Mouse (Mus musculus) forelimb bud, embryonic 11.5 days (tissue): ENCODE results near the gene Cxcl16.
"Not testable (repeated sequence)": the region's sequence is repeated elsewhere in the genome, so short reads cannot be mapped to it uniquely, and the experiment has no call there.

Source experiments
- DNase-seq: peaks from one replicate; pipeline ENCODE4 v3.0.0-alpha.2; 2012; ENCODE audit warnings: low read depth, low spot score

The Cxcl16 gene

DNA sequence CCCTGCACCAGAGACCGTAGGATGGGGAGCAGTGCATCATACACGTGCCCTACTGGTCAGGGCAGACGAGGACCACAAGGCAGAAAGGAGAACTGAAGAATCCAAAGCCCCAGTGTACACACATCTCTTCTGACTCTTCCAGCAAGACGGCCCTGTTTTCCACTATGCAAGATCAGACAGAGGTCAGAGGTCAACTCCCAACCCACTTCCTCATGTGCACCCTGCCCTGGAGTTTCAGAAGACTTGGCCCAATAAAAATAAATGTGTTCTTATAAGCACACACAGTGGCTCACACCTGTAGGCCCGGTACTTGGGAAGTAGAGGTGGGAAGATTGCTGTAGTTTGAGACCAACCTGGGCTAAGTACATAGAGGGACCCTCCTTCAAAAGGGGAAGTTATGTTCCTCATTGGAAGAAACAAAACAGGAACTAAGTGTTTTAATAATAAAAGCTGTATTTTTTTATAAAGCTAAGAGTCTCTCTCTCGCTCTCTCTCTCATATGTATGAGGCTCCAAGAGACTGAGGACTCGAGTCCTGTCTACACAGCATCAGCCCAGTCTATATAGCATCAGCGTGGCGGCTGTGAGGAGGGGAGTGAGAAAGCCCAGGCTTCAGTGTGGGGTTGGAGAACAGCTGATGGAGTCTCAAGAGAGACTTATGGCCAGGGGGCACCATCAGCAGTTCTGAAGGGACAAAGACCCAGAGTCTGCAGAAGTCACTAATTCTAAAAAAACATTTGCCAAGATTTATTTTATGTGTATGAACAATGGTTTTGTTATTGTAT is 6.3 kb downstream of the Cxcl16 start:
- DNase-seq = no peak

DNA sequence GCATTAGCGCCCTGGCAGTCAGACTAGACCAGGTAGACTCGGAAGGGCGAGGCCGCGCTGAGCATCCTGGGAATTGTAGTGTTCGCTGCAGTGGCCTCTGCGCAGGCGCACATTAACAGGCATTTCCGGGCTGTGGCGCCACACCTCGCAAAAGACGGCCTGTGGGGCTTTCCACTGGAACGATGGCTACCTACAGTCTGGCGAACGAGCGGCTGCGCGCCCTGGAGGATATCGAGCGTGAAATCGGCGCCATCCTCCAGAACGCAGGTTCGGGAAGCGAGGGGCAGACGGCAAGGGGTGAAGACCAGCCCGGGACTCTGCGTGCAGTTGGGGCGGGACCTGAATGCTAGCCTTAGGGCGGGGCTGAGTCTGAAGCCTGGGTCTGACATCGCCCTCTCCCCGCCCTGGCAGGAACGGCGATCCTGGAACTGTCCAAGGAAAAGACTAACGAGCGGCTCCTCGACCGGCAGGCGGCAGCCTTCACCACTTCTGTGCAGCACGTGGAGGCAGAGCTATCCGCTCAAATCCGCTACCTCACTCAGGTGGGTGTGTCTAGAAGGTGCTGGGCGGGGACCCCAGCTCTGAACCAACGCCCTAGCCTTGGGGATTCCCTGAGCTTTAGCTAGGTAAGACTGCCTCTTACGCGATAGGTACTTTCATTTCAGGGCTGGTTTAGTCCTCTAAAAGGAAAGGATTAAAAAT is 7.8 kb downstream of the Cxcl16 start, which contains the start of gene Med11:
Med11 (plus strand) TSS at position 123 of the 702 bp plus-strand sequence.
- peak; percentile 96 for DNase-seq

DNA sequence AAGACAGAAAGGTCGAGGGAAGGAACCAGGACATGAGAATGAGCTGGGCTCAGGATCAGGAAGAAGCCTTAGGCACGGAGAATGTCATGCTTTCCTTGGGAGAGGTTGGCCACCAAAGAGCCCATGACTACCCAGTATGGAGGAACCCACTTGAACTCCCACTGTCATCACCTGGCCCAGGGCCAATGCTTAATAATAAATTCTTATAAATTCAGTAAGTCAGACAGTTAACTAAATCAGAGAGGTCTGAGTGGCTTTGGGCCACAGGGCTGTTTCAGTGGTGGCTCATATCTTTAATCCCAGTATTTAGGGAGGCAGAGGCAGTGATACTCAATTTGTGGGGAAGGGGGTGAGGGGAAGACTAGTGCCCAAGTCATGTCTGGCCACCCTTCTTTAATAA is 8.9 kb downstream of the Cxcl16 start:
- DNase-seq = no peak

DNA sequence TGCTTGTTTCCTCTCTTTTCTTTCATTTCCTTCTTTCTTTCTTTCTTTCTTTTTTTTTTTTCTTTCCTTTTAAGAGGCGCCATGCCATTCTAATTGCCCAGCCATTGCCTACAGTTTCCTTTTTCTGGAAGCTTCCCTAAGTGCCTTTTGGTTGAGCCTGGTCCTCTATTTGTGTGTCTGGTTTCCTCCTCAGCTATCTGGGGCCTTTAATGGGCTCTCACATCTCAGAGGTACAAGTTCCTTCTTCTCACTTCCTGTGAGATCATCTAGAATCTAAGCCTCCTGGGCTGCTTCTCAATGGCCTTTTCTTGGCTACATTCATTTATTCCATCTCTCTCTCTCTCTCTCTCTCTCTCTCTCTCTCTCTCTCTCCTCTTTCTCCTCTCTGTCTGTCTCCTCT is 12.4 kb downstream of the Cxcl16 start:
- DNase-seq = no peak

DNA sequence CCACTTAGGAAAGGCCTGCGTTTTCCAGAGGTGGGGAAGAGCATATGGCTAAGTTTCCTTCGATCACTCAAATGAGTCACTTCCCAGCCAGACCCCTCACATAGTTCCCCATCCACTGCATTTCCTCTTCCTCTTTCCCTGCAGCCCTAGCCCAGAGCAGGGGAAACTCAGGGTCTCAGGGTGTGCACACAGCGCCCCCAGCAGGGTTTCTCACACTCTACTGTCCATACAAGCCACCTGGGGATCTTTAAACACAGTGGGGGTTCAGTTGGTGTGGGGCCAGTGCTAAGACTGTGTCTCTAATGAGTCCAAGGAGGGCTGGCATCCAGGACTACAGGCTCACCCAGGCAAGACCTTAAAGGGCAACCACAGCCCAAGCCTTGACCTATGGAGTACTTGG is 13.0 kb downstream of the Cxcl16 start:
- DNase-seq = no peak

DNA sequence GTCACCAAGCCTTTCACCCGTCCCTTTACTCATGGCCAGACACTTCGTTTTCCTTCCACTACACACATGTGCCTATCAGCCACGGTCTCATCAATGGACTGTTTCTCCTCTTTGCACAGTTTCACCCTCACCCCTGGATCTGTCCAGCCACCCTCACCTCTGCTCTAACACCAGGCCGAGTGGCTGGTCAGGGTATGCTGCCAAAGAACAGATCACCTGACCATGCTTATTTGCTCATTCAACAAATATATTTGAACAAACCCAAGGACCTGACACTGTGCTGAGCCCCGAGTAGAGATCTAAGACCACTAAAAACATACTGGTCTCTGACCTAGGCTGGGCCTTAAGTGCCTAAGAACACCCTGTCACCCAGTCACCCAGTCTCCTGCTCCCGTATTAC is 15.1 kb downstream of the Cxcl16 start:
- DNase-seq = no peak

DNA sequence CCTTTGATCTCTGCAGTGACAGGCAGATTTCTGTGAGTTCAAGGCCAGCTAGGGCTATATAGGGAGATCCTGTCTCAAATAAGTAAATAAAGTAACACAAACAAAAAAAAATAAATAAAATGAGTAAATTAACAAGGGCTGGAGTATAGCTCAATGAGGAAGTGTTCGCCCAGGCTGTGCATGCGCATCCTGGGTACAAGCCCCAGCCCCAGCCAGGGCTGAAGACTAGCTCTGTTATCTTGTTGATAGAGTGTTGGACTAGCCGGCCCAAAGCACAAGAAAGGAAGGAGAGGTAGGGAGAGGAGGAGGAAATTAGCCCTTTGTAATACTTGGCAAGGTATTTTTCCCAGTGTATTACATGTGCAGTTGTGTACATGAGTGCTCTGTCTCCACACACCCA is 15.8 kb downstream of the Cxcl16 start:
- no peak for DNase-seq

DNA sequence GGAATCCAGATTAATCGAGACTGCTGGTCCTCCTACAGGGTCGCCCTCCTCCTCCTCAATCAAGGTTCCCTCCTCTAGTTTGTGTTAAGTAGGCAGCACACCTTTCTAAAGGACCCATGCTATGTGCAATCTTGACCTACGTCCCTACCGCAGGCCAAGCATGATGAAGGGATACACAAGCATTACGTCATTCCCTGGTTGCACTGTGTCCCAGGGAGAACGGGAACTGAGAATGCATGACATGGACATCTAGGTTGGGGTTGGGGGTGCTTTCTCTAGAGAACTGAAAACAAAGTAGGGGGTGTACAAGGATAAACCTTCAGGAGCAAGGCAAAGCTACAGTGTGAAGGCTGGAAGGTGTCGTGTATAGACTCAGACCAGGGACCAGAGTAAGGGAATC is 17.9 kb downstream of the Cxcl16 start:
- no peak for DNase-seq

DNA sequence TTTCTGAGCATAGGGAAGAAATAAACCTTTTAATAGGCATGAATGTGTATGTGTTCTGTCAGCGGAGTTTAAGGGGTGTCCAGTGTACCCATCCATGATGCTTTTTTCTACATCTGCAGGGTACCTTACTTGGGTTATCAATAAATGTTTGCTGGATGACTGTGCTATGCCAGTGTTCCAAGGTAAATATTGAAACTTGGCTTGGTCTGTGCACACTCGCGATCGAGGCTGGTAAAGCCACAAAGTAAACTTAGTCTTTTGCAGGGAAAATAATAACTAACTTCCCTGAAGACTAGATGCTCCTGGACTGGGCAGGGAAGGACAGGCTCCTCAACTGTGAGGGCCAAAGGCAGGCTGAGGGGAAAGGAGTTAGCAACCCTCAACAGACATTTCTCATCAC is 19.1 kb downstream of the Cxcl16 start:
- no peak for DNase-seq

DNA sequence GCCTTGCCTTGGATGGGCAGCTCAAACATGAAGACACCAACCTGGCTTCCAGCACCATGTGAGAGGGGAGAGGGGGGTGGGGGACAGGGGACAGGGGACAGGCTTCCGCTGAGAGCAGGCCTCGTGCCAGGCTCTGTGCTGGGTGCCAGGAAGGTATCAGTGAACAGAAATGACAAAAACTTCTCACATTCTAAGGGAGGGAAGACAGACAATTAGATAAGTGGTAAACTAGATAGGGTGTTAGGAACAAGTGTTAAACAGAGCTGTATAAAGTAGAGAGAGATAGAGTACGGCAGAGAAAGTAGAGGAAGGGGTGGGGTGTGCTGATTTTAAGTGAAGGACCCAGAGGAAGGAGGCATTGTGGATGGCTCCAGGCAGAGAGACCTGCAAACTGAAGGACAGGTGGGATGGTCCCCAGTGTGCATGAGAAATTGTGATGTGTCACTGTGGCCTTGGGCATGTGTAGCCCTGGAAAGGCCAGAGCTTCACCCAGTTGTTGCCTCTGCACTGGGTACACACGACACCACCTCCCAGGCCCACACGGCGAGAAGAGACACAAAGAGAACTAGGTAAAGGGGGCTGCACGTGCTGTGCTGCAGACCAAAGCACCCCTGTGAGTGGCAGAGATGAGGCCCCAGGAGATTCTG is 20.9 kb downstream of the Cxcl16 start:
- no peak for DNase-seq

DNA sequence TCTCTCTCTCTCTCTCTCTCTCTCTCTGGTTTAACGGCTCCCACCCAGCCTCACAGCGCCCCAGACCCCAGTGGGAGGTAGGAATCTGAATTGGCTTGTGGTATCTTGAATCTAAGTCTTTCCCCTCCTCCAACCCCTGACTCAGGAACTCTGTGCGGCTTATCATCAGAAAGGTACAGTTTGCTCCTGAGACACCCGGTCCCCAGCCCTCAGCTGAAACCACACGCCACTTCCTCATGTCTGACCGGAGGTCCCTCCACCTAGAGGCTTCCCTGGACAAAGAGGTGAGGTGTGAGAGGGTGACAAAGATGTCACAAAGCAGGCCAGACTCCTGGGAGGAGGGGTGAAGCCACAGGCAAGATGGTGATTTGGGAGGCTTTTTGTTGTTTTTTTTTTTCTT is 22.4 kb downstream of the Cxcl16 start:
- DNase-seq = no peak

DNA sequence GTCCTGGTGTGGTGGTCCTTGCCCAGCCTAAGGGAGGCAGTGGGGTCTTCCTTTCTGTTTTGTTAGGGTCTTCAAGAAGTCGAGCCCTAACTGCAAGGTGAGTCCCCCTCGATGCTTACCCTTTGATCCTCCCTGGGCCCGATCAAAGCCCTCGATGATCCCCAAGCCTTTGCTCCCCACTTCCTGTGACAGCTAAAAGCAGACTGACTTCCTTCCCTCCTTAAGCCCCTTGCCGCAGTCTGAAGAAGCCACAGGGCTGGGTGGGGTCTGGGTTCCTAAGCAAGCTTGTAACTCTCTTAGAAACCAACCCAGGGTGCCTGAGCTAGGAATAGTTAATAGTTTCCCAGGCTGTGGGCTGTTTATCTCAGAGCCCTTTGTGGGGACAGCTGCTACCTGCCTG is 24.3 kb downstream of the Cxcl16 start:
- DNase-seq = no peak

DNA sequence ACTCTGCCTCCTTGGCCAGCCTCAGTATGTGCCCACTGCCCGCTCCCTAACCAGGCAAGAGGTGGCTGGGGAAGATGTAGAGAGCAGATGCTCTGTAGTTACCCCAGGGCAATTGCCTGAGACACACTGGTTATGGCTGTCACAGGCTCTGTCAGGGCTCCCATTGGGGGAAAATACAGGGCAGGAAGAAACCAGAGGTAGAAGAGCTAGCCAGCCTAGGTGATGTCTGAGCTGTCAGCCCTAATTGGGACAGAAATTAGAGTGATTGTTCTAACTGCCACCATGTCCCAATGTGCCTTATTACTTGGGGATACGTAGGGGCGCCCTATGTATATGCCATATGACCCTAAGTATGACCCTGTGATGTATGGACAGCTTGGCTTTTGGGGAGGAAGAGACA is 25.8 kb downstream of the Cxcl16 start:
- no peak for DNase-seq

DNA sequence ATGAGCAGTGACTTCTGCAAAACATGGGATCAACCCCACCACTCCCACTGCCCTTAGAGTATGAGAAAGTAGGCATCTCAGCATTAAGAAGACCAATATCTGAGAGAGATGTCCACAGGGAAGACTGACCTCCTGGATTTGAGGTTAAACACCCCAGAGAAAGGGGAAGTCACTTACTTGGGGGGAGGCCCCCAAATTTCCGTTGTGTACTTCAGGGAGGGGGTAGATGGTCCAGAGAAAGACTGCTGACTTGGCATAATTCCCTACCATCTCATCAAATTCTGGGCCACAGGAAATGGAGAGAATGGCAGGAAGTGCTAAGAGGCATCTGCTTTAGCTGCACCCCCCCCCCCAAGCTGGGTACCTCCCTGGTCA is 26.2 kb downstream of the Cxcl16 start:
- no peak for DNase-seq

DNA sequence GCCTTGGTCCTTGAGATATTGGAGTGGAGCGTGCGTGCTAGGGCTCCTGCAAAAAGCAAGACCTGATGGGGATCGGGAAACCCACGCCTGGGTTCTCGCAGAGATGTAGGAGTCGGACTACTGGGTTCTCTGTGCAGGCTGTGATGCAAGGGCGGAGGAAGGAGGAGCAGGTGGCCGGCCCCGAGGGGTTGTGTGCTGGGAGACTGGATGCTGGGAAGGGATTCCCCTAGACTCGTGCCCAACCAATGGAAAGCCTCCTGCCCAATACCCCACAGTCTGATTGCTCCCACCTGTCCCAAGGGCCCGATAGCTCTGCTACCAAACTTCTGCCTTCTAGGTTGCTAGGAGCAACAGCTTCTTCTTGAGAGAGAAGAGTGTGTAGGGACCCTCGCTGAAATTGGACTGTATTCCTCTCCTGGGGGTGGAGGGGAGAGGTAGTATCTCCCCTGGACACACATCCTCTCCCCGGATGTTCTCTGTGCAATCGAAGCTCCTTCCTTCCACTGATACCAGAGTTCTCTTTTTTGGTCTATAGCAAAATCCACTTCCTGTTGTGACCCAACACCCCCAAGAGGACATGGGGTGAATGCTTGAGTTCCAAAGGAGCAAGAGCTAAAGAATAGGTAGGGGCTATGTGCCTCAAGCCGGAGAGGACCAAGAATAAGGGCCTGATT is 26.8 kb downstream of the Cxcl16 start:
- DNase-seq = peak; percentile 28

DNA sequence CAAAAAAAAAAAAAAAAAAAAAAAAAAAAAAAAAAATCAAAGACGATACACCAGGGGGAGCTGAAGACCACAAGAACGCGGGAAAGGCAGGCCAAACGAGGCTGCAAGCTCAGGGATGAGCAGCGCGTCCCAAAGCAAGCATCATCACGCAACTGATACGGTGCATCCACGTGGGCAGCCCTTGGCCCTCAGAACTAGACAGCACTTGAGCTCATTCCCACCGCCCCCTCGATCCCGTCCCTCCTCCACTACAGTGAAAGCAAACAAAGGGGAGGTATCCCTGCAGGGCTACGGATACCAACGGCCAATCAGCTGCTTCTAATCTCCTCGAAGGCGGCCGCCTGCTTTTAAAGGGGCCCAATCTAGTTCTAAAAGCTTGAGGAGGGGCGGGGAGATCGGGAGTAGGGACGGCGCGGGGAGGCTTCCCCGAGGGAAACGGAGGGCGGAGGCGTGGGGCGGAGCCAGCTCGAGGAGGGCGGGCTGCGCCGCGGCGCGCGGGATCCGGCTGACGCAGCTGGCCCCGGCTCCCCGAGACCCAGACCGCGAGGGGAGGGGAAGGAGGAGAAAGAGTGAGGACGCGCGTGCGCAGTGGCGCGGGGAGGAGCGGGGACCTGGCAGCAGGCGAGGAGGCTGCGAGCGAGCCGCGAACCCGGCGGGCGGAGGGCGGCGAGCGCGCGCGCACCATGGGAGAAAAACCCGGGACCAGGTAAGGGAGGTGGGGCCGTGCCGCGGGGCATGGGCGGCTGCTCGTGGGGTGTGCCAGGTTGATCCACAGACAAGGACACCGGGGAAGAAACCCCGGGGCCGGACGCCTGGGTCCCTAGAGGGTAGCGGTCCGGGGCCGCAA is 27.5 kb downstream of the Cxcl16 start, which contains the start of gene Arrb2:
Arrb2 (plus strand) TSS at position 588 of the 847 bp plus-strand sequence.
- DNase-seq = peak; percentile 98

DNA sequence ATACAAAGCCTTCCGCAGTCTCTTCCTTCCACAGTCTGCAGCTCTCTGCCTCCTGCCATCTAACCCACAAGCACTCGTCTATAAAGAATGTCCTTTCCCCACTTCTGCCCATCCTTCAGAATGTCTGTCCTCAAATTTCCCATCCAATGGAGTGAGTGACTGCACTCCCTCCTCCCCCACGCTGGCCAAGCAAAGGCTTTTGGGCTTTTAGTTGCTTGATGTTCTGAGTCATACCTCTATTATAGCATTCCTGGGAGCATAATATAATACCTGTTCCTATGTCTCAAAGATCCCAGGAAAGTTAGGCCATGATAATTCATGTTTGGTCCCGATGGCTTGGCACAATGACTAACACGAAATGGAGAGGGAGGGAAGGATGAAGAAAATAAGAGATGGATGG is 28.2 kb downstream of the Cxcl16 start:
- no peak for DNase-seq

DNA sequence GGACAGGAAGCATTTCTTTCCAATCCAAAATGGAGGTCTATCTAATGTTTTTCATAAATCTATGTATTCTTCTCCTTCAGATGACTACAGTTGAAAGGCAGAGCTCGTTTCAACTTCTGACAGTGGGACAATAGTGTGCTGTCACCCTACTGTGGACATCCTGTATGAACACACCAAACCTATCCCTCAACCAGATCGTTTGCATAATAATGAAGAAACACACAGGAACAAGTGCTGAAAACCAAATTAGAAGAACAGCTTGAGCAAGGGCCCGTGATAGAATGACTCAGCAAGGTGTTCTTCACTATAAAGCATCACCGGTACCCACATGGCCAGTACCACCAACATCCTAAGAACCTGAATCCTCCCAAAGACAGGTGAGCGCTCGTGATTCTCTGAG is 33.2 kb downstream of the Cxcl16 start:
- DNase-seq = not testable (repeated sequence)

DNA sequence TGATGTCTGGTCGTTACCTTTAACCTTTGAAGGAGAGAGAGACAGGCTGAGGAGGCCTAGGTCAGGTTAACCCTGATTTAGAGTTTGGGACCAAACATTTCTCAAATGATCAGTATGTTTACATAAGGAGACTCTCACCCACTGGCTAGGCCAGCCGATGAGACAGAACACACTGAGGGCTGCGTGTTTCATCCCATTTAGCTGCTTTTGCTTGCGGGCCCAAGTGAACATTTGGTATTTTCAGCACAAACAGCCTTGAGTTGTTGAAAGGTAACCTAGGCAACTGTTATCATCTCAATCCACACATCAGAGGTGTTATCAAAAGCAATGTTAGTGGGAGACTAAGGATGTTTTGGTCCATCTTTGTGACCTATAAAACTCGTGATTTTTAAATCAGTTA is 40.3 kb downstream of the Cxcl16 start:
- no peak for DNase-seq

DNA sequence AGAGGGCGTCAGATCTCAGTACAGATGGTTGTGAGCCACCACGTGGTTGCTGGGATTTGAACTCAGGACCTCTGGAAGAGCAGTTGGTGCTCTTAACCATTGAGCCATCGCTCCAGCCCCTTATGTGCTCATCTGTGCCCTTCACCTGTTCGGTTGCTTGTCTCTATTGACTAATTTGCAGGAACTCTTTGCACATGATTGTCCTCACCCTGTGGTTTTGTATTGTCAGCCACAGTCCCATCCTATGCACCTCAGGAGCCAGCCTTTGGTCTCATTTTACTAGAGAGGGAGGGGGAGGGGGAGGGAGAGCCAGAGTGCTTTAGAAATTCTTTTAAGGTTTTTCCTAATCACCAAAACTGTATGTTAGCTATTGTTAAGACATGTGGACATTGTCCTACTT is 41.6 kb downstream of the Cxcl16 start:
- no peak for DNase-seq

DNA sequence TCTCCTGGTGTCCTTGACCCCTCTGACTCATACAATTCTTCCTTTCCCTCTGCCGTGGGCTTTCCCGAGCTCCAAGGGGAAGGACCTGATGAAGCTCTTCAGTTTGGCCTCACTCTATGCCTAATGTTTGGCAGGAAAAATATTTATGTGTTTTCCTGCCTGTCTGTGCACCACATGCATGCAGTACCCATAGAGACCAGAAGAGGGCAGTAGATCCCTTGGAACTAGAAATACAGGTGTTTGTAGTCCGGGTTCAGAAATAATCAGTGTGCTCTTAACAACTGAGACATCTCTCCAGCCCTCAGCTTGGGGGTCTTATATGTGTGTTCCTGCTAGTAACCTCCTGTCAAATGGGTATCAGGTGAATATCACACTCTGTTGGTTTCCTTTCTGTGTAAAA is 45.8 kb downstream of the Cxcl16 start:
- DNase-seq = peak; percentile 86
